Mouse (Mus musculus): ENCODE results near the gene Gpr101.

Gpr101 gene

GRCm38 (mm10) chrX:57503634-57504033 lies at the start of gene Gpr101:
Gpr101 (minus strand) TSS chrX:57503757.
- in situ Hi-C loops (cut with MboI; ENCODE audit: low sequenced_read_pairs): no loop called here

GRCm38 (mm10) chrX:57521117-57522095 lies 17.8 kb upstream of the Gpr101 start:
- in situ Hi-C loops (cut with MboI; ENCODE audit: low sequenced_read_pairs): no loop called here

- in situ Hi-C loops (cut with MboI; ENCODE audit: low sequenced_read_pairs): no loop called here
Measured at GRCm38 (mm10) chrX:57506247-57506646, 2.7 kb upstream of the Gpr101 start.
